Mouse (Mus musculus): ENCODE data around the gene Cpm.

Cpm gene

DNA sequence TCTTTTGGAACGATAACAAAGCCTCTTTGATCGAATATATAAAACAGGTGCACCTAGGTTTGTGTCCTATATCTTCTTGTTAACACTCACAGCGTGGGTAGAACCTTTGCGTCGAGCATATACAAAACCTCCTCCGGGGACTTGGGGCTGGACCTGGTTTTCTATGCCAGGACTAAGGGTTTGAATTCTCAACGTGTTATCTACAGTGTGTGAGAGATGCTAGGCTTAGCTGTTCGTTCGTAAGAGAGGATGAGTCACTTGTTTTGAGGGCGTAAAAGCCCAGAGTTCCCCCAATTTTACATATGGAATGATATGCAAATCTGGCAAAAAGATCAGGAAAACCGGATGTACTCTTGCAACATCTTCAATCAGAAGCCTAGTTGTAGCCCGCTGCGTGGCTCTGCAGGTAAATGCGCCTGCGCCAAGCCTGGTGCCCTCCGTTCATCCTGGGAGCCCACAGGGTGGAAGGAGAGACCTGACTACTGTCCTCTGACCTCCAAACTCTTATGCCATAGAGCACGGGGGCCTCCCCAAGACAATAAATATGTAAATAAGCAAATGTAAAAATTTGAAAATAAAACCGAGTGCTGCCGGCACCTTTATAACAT, 46.8 kb downstream of the Cpm start:
- no peak for DNase-seq (ENCODE audit: low read depth)

DNA sequence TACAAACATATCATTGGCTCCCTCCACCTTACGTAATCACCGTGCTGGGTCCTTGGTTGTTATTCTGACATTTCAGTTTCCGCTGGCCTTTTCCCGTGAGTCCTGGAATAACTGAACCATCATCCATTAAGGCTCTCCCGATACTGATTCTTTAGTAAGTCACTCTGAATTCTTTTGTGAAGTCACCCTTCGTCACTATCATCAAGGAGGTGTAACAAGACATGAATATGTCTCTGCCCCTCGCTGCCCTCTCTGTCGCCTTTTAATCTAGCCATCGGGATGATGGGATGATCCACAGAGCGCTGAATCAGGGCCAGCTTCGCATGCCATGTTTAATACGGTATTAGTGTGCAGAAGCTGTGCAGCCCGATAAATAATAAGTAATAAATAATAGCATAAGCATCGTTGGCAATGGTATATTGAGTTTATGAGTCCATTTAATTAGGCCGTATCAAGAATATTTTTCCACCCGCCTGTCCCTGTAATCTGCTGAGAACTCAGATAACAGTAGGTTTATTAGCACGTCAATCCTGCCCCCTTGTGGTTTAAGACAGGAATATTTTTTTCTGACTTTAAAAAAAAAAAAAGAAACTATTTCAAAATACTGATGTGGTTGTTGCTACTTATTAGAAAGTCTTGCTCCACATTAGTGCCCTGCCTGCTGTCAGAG, 47.5 kb downstream of the Cpm start:
- DNase-seq (ENCODE audit: low read depth) = no peak

DNA sequence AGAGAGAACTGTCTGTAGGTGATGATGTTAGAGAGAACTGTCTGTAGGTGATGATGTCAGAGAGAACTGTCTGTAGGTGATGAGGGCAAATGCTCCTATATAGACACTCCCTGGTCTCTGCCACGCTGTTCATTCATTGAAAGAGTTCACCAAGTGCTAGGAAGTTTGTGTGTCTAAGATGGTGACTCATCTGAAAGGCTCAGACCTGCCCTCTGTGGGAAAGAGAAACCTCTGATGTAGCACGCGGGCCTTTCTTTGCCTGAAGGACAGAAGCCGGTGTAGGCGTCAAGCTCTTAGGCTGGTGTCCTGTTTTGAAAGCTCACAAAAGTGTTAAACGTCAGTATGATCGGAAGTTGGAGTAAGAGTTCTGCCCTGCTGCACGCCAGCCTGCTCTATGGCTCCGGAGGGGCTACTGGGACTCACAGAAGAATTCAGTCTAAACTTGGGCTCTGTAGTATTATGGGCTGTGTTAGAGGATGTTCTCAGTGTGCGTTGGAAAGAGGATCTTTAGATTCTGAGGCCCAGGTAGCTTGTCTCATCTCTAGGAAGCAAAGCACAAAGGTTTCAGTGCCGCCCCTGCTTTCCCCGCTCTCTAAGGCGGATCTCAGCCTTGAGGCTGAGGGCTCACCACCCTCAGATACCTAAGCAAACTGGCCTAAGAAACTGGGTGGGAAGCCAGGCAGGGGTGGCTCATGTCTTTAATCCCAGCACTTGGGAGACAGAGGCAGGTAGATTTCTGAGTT, 48.4 kb downstream of the Cpm start:
- no peak for DNase-seq (ENCODE audit: low read depth)

DNA sequence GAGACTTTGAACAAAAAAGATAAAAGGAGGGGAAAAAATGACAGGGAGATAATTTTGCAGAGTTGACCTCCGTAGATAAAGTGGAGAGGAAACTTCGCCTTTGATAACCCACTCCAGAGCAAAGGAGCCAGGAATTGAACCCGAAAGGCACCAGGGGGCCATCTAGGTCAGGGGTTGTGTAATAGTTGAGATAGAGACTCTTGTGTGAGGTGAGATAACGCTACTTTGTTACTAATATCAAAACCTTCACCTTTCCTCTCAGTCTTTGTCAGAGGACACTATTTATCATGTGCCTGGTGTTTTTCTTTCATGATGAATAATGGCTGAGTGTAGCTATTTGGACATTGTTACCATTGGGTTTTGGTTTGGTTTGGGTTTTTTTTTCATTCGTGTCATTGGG, 49.1 kb downstream of the Cpm start:
- DNase-seq (ENCODE audit: low read depth) = no peak

DNA sequence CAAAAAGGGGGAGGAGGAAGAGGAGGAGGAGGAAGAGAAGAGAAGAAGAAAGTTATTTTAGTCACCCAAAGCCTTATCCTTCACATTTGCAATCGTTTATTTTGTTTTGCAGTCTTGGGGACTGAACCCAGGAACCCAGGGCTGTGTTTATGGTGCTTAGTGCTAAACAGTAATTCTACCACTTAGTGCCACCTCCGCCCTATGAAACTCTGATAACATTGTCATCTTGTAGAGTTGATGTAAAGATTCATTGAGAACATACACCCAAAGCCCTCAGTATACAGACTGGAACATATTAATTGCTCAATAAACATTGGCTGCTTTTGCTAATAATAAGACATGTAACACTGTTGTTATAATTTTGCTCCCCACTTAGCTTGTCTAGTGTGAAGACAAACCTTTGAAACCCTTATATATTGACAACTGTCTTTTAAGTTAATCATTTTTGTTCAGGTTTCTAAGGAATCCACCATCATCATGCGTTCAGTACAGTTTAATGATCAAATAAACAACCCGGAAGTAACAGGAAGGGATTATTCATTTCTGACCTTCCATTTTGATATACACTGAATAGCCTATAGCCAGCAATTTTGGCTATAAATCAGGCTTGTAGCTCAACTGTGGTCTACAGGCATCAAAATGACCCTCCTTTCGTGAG, 49.9 kb downstream of the Cpm start:
- no peak for DNase-seq (ENCODE audit: low read depth)

DNA sequence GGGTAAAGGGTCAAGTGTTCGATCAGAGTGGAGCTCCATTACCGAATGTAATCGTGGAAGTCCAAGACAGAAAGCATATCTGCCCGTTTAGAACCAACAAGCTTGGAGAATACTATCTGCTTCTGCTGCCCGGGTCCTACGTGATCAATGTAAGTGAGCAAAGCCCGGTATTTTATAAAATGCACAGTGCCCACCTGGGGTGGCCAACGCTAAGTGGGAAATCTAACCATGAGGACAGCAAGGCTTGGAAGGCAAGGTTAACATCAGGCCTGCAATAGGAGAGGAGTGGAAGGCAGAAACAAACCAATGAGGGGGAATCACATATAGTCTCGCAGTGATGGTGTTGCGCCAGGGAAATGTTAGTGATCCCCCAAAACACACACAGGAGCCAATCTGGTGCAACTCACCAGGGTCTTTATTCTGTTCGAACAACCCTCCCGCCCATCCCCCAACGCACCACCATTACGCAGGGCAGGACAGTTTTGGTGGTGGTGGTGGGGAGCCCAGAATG, 50.7 kb downstream of the Cpm start:
- no peak for DNase-seq (ENCODE audit: low read depth)

DNA sequence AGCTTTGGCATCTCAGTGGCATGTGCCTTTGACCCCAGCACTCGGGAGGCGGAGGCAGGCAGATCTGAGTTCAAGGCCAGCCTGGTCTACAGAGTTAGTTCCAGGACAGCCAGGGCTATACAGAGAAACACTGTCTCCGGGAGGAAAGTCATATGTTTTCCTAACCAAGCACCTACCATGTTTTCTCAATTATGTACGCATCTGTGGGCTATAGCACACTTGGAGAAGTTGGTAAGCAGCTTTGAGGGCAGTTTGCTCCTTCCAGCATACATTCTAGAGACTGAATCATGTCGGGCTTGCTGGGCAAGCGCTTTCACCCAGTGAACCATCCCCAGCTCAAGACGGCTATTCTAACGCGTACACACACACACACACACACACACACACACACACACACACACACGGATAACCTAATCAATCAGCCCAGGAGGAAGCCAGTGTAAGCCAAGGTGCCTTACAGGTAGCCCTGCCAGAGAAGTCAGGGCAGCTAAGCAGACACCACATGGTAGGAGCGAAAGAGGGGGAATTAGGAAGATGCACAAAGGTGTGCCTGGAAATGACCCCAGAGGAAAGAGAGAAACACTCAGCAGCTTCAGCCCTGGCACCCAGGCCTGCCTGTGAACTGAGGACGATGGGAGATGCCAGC, 51.7 kb downstream of the Cpm start:
- DNase-seq (ENCODE audit: low read depth) = no peak

DNA sequence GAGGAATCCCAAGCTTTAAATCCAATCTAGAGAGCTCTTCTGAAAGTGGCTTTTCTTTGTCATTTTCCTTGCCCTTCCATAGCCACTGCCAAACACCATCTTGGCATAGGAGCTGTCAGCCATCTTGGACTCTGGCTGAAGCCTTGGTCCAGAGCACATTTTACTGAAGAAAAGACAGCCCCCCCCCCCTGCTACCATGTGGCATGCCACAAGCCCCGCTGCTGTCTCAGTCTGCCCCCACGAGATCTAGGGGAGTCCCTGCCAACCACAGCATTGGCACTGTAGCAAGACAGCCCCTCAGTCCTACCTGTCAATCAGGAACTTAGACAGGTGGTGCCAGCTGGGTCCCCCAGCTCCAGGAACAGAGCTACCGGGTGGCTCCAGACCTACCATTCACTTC, 52.2 kb downstream of the Cpm start:
- DNase-seq (ENCODE audit: low read depth) = no peak

DNA sequence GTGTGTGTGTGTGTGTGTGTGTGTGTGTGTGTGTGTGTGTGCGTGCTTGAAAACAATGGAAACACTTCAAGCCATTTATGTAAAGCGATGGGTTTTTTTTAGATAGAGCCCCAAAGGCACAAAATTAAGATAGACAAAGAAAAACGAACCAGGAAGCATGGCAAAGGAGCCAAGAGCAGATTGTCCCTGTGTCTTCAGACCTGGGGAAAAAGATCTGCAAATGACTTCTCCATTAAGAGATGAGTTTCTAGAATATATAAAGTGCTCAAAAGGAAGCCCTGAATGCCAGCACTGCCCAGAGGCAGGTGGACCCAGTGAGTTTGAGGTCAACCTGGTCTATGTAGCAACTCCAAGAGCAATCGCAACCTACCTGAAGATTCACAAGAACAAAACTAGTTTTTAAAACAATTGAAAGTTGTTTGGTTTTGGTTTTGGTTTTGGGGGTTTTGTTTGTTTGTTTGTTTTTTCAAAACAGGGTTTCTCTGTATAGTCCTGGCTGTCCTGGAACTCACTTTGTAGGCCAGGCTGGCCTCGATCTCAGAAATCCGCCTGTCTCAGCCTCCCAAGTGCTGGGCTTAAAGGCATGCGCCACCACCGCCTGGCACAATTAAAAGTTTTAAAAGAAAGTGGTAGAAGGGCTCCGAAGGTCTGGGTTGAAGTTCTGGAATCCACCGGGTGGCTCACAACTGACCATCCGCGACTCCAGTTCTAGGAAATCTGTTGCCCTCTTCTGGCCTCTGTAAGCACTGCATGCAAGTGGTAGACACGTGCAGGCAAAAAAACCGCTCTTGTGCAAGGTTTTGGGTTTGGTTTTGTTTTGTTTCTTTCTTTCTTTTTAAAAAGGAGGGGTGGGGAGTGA, 52.9 kb downstream of the Cpm start:
- no peak for DNase-seq (ENCODE audit: low read depth)

DNA sequence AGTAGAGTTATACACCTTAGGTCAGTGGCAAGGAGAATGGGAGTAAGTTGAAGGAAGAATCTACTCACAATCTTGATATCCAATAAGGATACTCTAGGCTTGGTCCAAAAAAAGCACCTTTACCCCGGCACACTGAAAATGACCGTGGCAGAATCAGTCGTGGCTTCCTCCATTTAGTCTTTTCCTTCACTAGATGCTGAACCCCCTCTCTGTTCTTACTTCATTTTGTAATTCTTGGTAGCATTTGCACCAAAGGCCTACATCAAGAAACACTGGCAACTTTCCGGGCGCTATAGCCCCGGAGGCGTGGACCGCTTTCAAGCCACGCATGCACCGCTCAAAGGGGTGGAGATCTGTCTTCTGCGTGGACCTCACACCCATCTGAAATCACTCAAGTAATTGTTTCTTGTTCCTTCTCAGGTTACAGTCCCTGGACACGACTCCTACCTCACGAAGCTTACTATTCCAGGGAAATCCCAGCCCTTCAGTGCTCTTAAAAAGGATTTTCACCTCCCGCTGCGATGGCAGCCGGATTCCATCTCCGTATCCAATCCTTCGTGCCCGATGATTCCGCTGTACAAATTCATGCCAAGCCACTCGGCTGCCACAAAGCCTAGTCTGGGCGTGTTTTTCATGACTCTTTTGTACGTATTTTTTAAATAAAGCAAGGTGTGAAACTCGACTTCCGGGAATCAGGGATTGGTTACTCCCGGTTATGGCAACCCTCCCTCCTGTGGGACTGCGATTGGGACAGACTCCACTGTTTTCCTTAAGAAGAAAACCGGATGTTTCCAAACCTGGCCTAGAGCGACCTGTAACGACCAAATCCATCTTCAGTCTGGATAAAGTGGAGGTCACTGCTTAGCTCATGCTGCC, 53.8 kb downstream of the Cpm start:
- DNase-seq (ENCODE audit: low read depth) = no peak

DNA sequence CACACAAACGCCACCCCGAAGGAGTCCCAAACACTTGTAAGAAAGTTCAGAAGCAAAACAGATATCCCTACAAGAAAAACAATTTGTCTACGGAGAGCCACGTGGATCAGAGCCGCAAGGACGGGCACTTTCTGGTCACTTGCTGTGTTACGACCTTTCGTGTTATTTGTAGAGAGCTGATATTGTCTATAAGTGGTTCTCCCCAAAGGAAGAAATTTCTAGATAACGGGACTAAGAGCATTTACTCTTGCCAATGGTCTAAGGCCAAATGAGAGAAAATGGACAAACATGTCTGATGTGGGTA, 54.4 kb downstream of the Cpm start:
- DNase-seq (ENCODE audit: low read depth) = no peak

DNA sequence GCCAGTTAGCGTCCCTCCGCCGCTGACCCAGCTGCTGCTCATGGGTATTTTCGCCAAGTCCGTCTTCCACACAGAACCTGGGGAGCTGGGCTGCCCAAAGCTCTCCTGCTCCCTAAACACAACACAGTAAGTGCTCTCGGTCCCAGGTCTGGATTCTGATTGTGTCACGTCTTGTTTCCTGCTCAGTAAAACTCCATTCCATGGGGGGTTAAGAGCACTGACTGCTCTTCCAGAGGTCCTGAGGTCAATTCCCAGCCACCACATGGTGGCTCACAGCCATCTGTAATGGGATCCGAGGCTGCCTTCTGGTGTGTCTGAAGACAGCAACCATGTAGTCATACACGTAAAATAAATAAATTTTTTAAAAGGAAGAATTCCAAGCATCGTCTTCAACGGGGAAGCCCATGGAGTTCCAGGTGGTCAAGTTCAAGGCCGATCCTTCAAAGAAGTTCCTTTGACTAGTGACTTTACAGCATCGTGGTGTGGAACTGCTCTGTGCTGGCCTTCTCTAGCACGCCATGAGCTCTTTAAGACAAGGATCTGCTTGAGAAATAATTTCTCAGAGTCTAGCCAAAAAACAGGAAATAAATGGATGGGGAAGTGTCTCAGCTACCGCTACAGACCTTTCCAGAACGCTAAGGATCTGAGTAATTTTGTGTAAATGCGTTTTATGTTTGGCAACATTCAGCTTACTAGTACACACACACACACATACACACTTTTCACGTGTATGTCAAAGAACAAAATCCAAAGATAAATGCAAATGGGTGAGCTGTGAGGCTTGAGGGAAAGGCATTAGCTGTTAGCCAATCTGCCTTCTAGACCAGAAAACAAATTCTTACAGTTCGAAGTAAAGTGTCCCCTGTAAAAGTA, 55.2 kb downstream of the Cpm start:
- DNase-seq (ENCODE audit: low read depth) = no peak

DNA sequence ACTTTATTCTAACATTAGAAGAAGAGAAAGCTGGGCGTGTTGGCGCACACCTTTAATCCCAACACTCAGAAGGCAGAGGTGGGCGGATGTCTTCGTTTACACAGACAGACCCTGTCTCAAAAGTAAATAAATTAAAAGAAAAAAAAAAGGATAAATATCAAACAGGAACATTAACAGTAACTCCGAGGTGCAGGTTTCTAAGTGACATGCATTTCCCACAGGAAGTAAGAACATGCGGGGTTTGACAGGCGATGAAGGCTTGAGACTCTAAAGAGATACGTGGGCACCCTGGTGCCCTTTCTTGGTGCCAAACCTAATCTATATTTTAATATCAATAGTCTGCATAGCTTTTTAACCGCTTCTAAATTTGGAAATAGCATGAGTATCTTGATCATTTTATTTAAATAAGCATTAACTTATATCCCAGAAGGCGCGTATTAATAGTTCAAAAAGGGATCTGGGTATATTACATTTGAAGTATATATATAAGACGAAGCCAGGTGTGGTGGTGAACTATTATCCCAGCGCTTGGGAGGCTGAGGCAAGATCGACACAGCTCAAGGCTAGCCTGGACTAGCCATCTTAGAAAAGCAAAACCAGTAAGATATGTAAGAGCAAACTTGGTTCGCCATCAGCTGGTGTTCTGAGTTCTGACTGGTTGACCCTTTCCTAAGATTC, 56.0 kb downstream of the Cpm start:
- DNase-seq (ENCODE audit: low read depth) = no peak

DNA sequence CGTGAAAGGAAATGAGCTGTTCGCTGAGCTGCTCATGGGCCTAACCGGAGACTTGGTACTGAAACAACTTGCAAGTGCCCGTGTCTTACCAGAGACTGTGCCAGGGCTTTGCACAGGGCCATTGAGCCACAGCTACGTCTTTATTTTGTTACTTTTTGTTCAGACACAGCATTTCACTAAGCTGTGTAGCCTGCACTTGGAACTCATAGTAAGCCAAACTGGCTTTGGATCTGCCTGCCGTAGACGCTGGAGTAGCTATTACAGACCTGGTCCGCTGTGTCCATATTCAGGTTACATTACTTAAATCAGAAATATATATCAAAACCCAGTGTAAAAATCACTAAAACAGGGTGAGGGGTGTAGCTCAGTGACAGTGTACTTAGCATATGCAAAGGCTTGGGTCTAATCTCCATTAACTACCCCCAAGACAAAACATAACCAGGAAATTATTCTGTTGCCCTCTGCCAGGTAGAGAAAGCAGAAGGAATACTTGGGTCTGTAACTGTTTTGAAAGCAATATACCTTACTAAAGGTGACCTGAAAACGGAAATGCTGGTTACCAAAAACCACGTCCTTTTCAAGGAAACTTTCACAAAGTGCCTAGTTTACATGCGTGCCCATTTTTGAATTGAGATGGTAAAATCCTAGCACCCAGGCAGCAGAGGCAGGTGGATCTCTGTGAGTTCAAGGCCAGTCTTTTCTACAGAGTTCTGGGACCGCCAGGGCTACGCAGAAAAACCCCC, 56.7 kb downstream of the Cpm start:
- no peak for DNase-seq (ENCODE audit: low read depth)

DNA sequence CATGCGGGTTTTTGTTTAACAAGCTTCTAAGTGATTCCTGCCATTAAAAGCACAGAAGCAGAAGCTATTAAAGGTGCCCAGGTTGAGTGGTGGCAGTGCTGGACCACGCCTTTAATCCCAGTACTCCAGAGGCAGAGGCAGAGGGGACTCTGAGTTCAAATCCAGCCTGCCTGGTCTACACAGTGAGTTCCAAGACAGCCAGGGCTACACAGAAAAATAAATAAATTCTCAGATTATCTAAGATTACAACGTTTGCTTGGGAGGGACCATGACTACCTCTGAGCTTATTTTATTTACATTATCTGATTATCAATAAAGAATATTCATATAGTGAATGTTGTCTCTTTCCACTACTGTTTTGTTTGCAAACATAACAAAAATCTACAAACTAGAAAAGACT, 57.7 kb downstream of the Cpm start:
- no peak for DNase-seq (ENCODE audit: low read depth)

DNA sequence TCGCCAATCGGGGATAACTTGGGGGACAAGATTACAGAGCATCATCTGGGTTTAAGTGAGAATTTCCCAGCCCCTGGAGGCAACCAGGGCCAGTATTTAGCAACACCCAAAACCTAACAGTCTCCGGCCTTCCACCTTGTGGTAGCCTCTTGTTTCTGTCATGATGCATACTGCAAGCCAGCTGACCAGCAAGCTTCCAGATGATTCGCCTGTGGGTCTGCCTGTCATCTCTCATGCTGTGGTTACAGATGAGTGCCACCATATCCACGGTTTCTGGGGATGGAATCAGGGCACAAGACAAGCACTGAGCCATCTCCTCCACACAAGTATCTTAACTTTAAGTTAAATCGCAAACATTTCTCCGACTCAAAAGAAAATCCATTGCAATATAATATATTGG, 58.3 kb downstream of the Cpm start:
- no peak for DNase-seq (ENCODE audit: low read depth)

DNA sequence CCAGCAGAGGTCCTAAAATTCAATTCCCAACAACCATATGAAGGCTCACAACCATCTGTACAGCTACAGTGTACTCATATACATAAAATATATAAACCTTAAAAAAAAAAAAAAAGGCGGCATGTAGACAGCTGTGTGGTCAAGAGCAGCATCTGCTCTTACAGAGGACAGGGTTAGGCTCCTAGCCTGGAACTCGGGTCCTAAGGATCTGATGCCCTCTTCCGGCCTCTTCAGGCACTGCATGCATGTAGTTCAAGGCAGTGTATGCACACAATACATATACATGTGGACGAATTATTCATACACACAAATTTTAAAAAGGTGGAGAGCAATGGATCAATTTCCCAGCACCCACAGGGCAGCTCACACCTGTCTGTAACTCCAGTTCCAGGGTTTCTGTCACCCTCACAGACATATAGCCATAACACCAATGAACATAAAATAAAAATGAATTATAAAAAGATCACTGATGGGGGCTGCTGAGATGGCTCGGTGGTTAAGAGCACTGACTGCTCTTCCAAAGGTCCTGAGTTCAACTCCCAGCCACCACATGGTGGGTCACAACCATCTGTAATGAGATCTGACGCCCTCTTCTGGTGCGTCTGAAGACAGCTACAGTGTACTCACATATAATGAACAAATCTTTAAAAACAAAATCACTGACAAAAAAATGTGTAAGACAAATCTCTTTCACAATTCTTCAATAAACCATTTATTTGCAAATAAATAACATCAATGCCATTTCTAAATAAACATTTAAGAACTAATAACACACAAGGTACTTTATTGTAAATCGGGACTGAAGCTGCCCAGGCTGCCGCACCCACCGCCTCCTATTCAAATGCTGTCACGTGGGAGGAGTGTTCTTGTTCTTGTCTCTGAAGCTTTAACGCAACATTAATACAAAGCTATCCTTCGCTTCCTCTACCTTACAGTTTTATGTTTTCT, 59.2 kb downstream of the Cpm start:
- DNase-seq (ENCODE audit: low read depth) = no peak

Measured in fibroblast of lung, adult 2 months (primary cell).